Mouse (Mus musculus) small intestine, adult 2 months (tissue): ENCODE data around the gene Fam49a. TPM values are rescaled to one million over a fixed set of nuclear protein-coding genes. Genes with fewer than 3 reads are reported as not detected.
"Not testable (repeated sequence)": the region's sequence is repeated elsewhere in the genome, so short reads cannot be mapped to it uniquely, and the experiment has no call there.

Source experiments
- H3K27ac ChIP-seq: fragments of 200-500 bp; 2 replicates; pipeline ENCODE4 v1.5.1; 2012; ENCODE audit warnings: low read depth, low read length, control low read depth, inconsistent platforms; ENCODE audit not compliant: insufficient read depth
- H3K27me3 ChIP-seq: fragments of 200-500 bp; 2 replicates; pipeline ENCODE4 v1.6.1; 2012; ENCODE audit warnings: mild to moderate bottlenecking, moderate library complexity, low read length, inconsistent platforms; ENCODE audit not compliant: control insufficient read depth, insufficient read depth
- H3K36me3 ChIP-seq: fragments of 200-500 bp; 2 replicates; pipeline ENCODE4 v1.6.1; 2012; ENCODE audit warnings: mild to moderate bottlenecking, low read length, control low read depth, inconsistent platforms; ENCODE audit not compliant: control insufficient read depth, insufficient read depth
- H3K4me1 ChIP-seq: fragments of 200-500 bp; 2 replicates; pipeline ENCODE4 v1.6.1; 2012; ENCODE audit warnings: low read length, inconsistent platforms, mixed read lengths; ENCODE audit not compliant: control insufficient read depth, insufficient read depth, insufficient read length
- H3K4me3 ChIP-seq: fragments of 200-500 bp; 2 replicates; pipeline ENCODE4 v1.5.1; 2012; ENCODE audit warnings: low read depth, mild to moderate bottlenecking, control low read depth, inconsistent platforms, low read length, moderate library complexity
- CTCF ChIP-seq: fragments of 200-500 bp; IDR thresholded peaks from 2 replicates; pipeline ENCODE4 v1.5.1; 2012; ENCODE audit warnings: low read depth, mild to moderate bottlenecking, control low read depth, inconsistent platforms, low read length, moderate library complexity, mixed read lengths; ENCODE audit not compliant: insufficient replicate concordance, insufficient read length; ENCODE audit errors: extremely low read depth
- POLR2A ChIP-seq: fragments of 200-500 bp; IDR thresholded peaks from 2 replicates; pipeline ENCODE4 v1.6.1; 2012; ENCODE audit warnings: low read depth, mild to moderate bottlenecking, control low read depth, inconsistent platforms, low read length, moderate library complexity
- WGBS: fragments of 180-500 bp; shearing (Covaris S2); methylation state at CpG from one replicate; pipeline ENCODE4 v1.1.7; 2018; 5-methylcytosine and 5-hydroxymethylcytosine counted together
- polyA plus RNA-seq: library from polyadenylated mRNA; depleted of rRNA; stranded (reverse); fragments of >200 nt; gene quantifications from 2 replicates; pipeline ENCODE4 v1.2.3, GENCODE M21; 2012

Fam49a gene
- polyA plus RNA-seq, 1 experiment, result 0.34 TPM

GRCm38 (mm10) chr12:12316956-12317355 is 55.0 kb downstream of the Fam49a start:
- WGBS, result 66% methylated on average over 6 of the region's 6 CpGs
- TF ChIP-seq CTCF (no peak), POLR2A (no peak)
- no peaks in the 10 kb centered on the region for H3K27me3 ChIP-seq
- H3K4me1 ChIP-seq, result no peaks in the 10 kb centered on the region
- H3K27ac ChIP-seq, result no peak overlapping the region
- no peaks in the 10 kb centered on the region for H3K36me3 ChIP-seq
- no peak overlapping the region for H3K4me3 ChIP-seq

GRCm38 (mm10) chr12:12317606-12318005 is 55.7 kb downstream of the Fam49a start:
- TF ChIP-seq CTCF (no peak), POLR2A (no peak)
- Histone ChIP-seq H3K36me3 (no peaks in the 10 kb centered on the region), H3K4me1 (no peaks in the 10 kb centered on the region), H3K27me3 (no peaks in the 10 kb centered on the region), H3K27ac (no peak overlapping the region), H3K4me3 (no peak overlapping the region)
- WGBS, result 88% methylated on average over 7 of the region's 7 CpGs

GRCm38 (mm10) chr12:12318140-12318734 is 56.3 kb downstream of the Fam49a start:
- peak; percentile 25; the same call in 1 of the 2 replicates for TF ChIP-seq CTCF
- no peak for TF ChIP-seq POLR2A
- Histone ChIP-seq H3K4me3 (no peak overlapping the region), H3K36me3 (no peaks in the 10 kb centered on the region), H3K27me3 (no peaks in the 10 kb centered on the region), H3K27ac (no peak overlapping the region), H3K4me1 (no peaks in the 10 kb centered on the region)
- WGBS, result 5% methylated on average over 6 of the region's 6 CpGs

- 39% methylated on average over 2 of the region's 2 CpGs for WGBS
- Histone ChIP-seq H3K4me1 (0 out of 2 replicates have a peak, but pooled peaks cover 3% of the 10 kb centered on the region), H3K27me3 (no peaks in the 10 kb centered on the region), H3K27ac (no peak overlapping the region), H3K4me3 (no peak overlapping the region), H3K36me3 (no peaks in the 10 kb centered on the region)
- TF ChIP-seq POLR2A, result no peak
- TF ChIP-seq CTCF, result no peak
Observed at GRCm38 (mm10) chr12:12320693-12321092, 58.8 kb downstream of the Fam49a start.

GRCm38 (mm10) chr12:12321111-12321510 is 59.2 kb downstream of the Fam49a start:
- no peaks in the 10 kb centered on the region for H3K36me3 ChIP-seq
- no peak overlapping the region for H3K4me3 ChIP-seq
- TF ChIP-seq POLR2A, result no peak
- TF ChIP-seq CTCF, result no peak
- no peak overlapping the region for H3K27ac ChIP-seq
- 84% methylated on average over 3 of the region's 3 CpGs for WGBS
- H3K4me1 ChIP-seq, result 0 out of 2 replicates have a peak, but pooled peaks cover 3% of the 10 kb centered on the region
- no peaks in the 10 kb centered on the region for H3K27me3 ChIP-seq

GRCm38 (mm10) chr12:12323084-12323483 is 61.1 kb downstream of the Fam49a start:
- WGBS, result 82% methylated on average over 5 of the region's 5 CpGs
- H3K4me1 ChIP-seq, result 0 out of 2 replicates have a peak, but pooled peaks cover 3% of the 10 kb centered on the region
- H3K4me3 ChIP-seq, result no peak overlapping the region
- TF ChIP-seq CTCF, result no peak
- no peak for TF ChIP-seq POLR2A
- no peak overlapping the region for H3K27ac ChIP-seq
- H3K36me3 ChIP-seq, result no peaks in the 10 kb centered on the region; the same call in 1 of the 2 replicates
- H3K27me3 ChIP-seq, result no peaks in the 10 kb centered on the region

- TF ChIP-seq POLR2A, result no peak
- TF ChIP-seq CTCF, result peak; percentile 99; the same call in 1 of the 2 replicates
- H3K27me3 ChIP-seq, result no peaks in the 10 kb centered on the region
- WGBS, result 19% methylated on average over 18 of the region's 18 CpGs
- H3K4me3 ChIP-seq, result peak overlapping the region; percentile 17
- H3K4me1 ChIP-seq, result 0 out of 2 replicates have a peak, but pooled peaks cover 3% of the 10 kb centered on the region
- H3K36me3 ChIP-seq, result no peaks in the 10 kb centered on the region; the same call in 1 of the 2 replicates
- no peak overlapping the region for H3K27ac ChIP-seq
Observed at GRCm38 (mm10) chr12:12323616-12324223, 61.8 kb downstream of the Fam49a start.

GRCm38 (mm10) chr12:12324266-12324665 is 62.3 kb downstream of the Fam49a start:
- not testable (repeated sequence) for H3K4me1 ChIP-seq, H3K27me3 ChIP-seq, H3K36me3 ChIP-seq, H3K4me3 ChIP-seq, H3K27ac ChIP-seq
- 97% methylated on average over 22 of the region's 22 CpGs for WGBS
